Mouse (Mus musculus) midbrain, postnatal 0 days (tissue): ENCODE measurements around the gene Kcnk13. TPM values are rescaled to one million over a fixed set of nuclear protein-coding genes. Genes with fewer than 3 reads are reported as not detected.

Source experiments
- ATAC-seq: fragments of 200-750 bp; cut with Nextera tagmentation; 2 replicates; pipeline ENCODE4 v1.8.0; 2017; ENCODE audit warnings: moderate number of reproducible peaks, mild to moderate bottlenecking, moderate TSS enrichment, moderate library complexity; ENCODE audit not compliant: low FRiP score
- DNase-seq: peaks from one replicate; pipeline ENCODE4 v3.0.0-alpha.2; 2015; ENCODE audit warnings: low spot score
- H3K27ac ChIP-seq: fragments of 300-500 bp; sonication (generic); 2 replicates; pipeline ENCODE4 v1.5.1; 2014; ENCODE audit warnings: low read depth, mild to moderate bottlenecking, low read length, mixed read lengths
- H3K27me3 ChIP-seq: fragments of 300-500 bp; sonication (generic); 2 replicates; pipeline ENCODE4 v1.6.1; 2014; ENCODE audit warnings: low read length, control low read depth, mixed read lengths; ENCODE audit not compliant: insufficient read depth
- H3K36me3 ChIP-seq: fragments of 300-500 bp; sonication (generic); 2 replicates; pipeline ENCODE4 v1.6.1; 2014; ENCODE audit warnings: low read length, control low read depth, mixed read lengths; ENCODE audit not compliant: insufficient read depth
- H3K4me1 ChIP-seq: fragments of 300-500 bp; sonication (generic); 2 replicates; pipeline ENCODE4 v1.6.1; 2014; ENCODE audit warnings: mild to moderate bottlenecking, control low read depth, antibody characterized with exemption, low read length, mixed read lengths; ENCODE audit not compliant: insufficient read depth
- H3K4me2 ChIP-seq: fragments of 300-500 bp; sonication (generic); 2 replicates; pipeline ENCODE4 v1.6.1; 2014; ENCODE audit warnings: low read depth, mild to moderate bottlenecking, low read length, mixed read lengths; ENCODE audit not compliant: poor library complexity, severe bottlenecking
- H3K4me3 ChIP-seq: fragments of 300-500 bp; sonication (generic); 2 replicates; pipeline ENCODE4 v1.5.1; 2014; ENCODE audit warnings: low read depth, mild to moderate bottlenecking, low read length, moderate library complexity
- H3K9ac ChIP-seq: fragments of 300-500 bp; sonication (generic); replicated peaks from 2 replicates; pipeline ENCODE4 v1.6.1; 2014; ENCODE audit warnings: mild to moderate bottlenecking, low read length, moderate library complexity, mixed read lengths; ENCODE audit not compliant: poor library complexity, severe bottlenecking
- H3K9me3 ChIP-seq: fragments of 300-500 bp; sonication (generic); 2 replicates; pipeline ENCODE4 v1.6.1; 2016; ENCODE audit warnings: low read length, control low read depth
- CTCF ChIP-seq: IDR thresholded peaks from 2 replicates; pipeline ENCODE4 v1.5.1; 2016; ENCODE audit warnings: antibody characterized with exemption, mild to moderate bottlenecking
- WGBS: fragments of 180-500 bp; shearing (Covaris S2); extraction: QIAGEN DNeasy Blood & Tissue Kit; methylation state at CpG from one replicate; pipeline ENCODE4 v1.1.7; 2014; 5-methylcytosine and 5-hydroxymethylcytosine counted together
- polyA plus RNA-seq: library from polyadenylated mRNA; unstranded; fragments of >200 nt; fragmentation: Nextera tagmentation; extraction: Ambion mirVana; gene quantifications from 2 replicates; pipeline ENCODE4 v1.2.1, GENCODE M21; 2015
- total RNA-seq: library from RNA; depleted of rRNA; stranded (reverse); fragments of >200 nt; gene quantifications from 2 replicates; pipeline ENCODE4 v1.2.3, GENCODE M21; 2014

Gene Kcnk13
- total and polyA plus RNA-seq, 2 experiments from 2014 or later = 1.3 to 1.5 TPM

DNA sequence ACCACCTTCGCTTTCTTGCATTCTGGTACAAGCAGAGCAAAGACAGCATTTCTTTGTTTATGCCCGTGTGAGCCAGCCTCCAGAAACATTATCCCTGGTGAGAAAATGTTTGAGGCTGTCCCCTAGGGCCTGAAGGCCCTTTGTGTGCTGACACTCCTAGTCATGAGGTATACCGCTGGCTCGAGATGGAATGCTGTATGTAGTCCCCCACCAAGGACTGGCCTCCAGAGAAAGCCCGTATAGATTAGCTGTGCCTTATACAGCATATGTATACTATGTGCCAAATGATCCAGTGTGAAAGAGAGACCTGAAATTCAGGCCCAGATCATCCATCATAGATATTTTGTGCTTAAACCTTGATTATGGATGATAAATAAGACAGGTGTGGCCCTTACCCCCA, 40.6 kb upstream of the Kcnk13 start:
- H3K4me2 ChIP-seq = no peak overlapping the region
- no peaks in the 10 kb centered on the region for H3K27me3 ChIP-seq
- DNase-seq (no peak), ATAC-seq (peak; percentile 50; the same call in 1 of the 2 replicates)
- no peaks in the 10 kb centered on the region for H3K4me1 ChIP-seq
- H3K9me3 ChIP-seq = no peaks in the 10 kb centered on the region
- 31% methylated on average over 5 of the region's 5 CpGs for WGBS
- no peak overlapping the region for H3K4me3 ChIP-seq
- peaks cover 12% of the 10 kb centered on the region for H3K36me3 ChIP-seq
- H3K9ac ChIP-seq = no peak overlapping the region
- H3K27ac ChIP-seq = peak overlapping the region; percentile 76
- TF ChIP-seq CTCF = no peak

DNA sequence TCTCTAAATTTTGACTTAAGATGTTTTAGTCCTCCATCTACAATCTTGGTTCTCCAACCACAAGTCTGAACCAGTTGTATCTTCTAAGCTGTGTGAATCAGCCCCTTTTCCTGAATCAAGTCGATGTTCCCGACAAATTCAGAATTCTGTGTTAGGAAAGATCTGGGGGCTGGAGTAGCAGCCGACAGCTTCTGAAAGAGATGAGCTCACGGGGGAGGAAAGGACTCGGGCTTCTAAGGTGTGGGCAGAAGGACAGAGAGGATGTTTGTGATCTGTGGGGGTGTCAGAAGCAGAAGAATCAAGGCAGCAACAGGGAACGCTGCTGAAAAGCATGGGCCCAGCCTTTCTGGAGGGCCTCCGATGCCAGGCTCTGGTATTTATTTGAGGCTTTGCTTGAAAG, 36.0 kb upstream of the Kcnk13 start:
- Histone ChIP-seq H3K36me3 (peaks cover 22% of the 10 kb centered on the region), H3K4me3 (no peak overlapping the region), H3K4me2 (no peak overlapping the region), H3K4me1 (no peaks in the 10 kb centered on the region), H3K27ac (no peak overlapping the region), H3K9ac (no peak overlapping the region), H3K9me3 (no peaks in the 10 kb centered on the region), H3K27me3 (no peaks in the 10 kb centered on the region)
- DNase-seq (no peak), ATAC-seq (no peak)
- WGBS = 83% methylated on average over 7 of the region's 7 CpGs
- TF ChIP-seq CTCF = no peak

DNA sequence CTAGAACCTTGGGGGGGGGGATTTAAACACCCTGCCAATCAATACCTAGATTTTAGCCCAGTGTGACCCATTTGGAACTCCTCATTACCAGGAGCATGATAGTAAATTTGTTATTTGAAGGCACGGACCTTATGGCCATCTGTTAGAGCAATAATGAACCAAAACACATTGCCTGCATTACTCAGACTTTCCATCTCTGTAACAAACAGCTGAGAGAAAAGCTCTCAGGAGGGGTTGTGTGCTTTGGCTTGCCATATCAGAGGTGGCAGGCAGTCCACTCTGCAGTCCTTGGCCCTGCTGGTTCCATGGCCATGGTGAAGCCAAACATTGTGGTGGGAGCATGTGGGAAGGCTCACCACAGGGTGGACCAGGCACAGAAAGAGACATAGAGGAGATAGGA, 35.1 kb upstream of the Kcnk13 start:
- no peaks in the 10 kb centered on the region for H3K27me3 ChIP-seq
- no peak for TF ChIP-seq CTCF
- no peak overlapping the region for H3K4me3 ChIP-seq
- WGBS = 87% methylated on average over 1 of the region's 1 CpGs
- peaks cover 22% of the 10 kb centered on the region for H3K36me3 ChIP-seq
- no peaks in the 10 kb centered on the region for H3K9me3 ChIP-seq
- no peak overlapping the region for H3K27ac ChIP-seq
- no peak overlapping the region for H3K4me2 ChIP-seq
- DNase-seq (no peak), ATAC-seq (no peak)
- no peaks in the 10 kb centered on the region for H3K4me1 ChIP-seq
- H3K9ac ChIP-seq = no peak overlapping the region

DNA sequence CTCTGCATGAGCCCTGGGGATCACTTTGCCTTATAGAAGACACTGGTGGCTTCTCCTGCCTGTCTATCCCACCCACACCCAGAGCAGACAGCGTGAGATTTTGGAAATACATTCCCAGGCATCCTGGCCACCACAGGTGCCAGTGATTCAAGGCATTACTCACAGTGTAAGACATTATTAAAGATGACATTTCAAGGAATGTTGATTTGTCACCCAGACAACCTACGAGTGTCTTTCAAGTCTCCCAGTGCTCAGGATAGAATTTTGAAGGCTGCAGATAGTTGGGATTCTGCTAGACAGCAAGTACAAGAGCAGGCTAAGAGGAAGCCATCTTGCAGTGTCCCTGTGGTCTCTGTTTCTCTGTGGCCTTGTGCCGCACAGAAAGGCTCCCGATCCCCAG, 32.1 kb upstream of the Kcnk13 start:
- Histone ChIP-seq H3K4me2 (no peak overlapping the region), H3K9me3 (no peaks in the 10 kb centered on the region), H3K27ac (no peak overlapping the region), H3K4me1 (no peaks in the 10 kb centered on the region), H3K9ac (no peak overlapping the region), H3K36me3 (peaks cover 31% of the 10 kb centered on the region), H3K4me3 (no peak overlapping the region), H3K27me3 (no peaks in the 10 kb centered on the region)
- no peak for ATAC-seq
- no peak for TF ChIP-seq CTCF
- no peak for DNase-seq
- WGBS = 93% methylated on average over 4 of the region's 4 CpGs

DNA sequence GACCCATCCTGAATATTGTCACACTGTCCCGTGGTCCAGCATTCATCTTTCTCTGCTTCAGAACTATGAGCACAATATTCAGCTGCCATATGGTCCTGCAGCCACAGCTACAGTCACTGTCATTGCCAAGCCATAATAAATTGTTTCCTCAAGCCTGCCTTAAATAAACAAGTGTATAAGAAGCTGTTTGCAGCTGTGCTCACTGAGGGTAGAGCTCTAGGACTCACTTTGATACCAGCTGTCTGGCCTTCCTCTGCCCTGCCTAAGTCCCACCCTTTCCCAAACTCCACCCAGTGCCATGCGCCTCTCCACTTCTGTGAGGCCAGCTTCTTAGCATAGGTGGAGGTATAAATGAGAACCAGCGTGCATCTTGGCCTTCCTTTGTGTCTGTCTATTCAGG, 30.7 kb upstream of the Kcnk13 start:
- ATAC-seq (no peak), DNase-seq (no peak)
- no peak for TF ChIP-seq CTCF
- no peaks in the 10 kb centered on the region for H3K4me1 ChIP-seq
- no peak overlapping the region for H3K27ac ChIP-seq
- WGBS = 98% methylated on average over 3 of the region's 3 CpGs
- no peak overlapping the region for H3K9ac ChIP-seq
- H3K27me3 ChIP-seq = no peaks in the 10 kb centered on the region
- no peaks in the 10 kb centered on the region for H3K9me3 ChIP-seq
- peaks cover 30% of the 10 kb centered on the region for H3K36me3 ChIP-seq
- no peak overlapping the region for H3K4me3 ChIP-seq
- no peak overlapping the region for H3K4me2 ChIP-seq

DNA sequence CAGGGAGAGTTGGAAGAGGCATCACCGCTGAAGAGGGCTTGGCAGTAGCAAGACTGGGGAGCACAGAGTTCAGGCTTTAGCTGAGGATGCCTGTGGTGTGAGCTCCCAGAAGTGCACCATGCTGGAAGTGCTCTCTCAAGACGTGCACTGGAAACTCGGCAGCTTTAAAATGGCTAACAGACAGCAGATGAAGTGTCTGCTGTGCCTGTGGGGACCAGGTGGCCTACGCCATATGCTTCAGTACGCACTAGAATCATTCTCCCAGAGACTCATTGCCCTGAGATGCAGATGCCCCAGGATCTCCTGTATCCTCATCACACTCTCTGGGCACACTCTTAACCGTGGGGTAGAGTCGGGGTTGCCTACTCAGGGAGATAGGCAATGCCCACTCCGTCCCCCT, 28.9 kb upstream of the Kcnk13 start:
- Histone ChIP-seq H3K9ac (no peak overlapping the region), H3K36me3 (peaks cover 32% of the 10 kb centered on the region), H3K4me2 (no peak overlapping the region), H3K4me1 (no peaks in the 10 kb centered on the region), H3K27me3 (no peaks in the 10 kb centered on the region), H3K27ac (no peak overlapping the region), H3K9me3 (no peaks in the 10 kb centered on the region), H3K4me3 (no peak overlapping the region)
- TF ChIP-seq CTCF = no peak
- DNase-seq = no peak
- no peak for ATAC-seq
- WGBS = 89% methylated on average over 8 of the region's 8 CpGs
